8 mouse cellular contexts compared by ENCODE assay signal in genomic region chr9:90113151-90113550, GRCm38 (mm10). TPM values are rescaled to one million over a fixed set of nuclear protein-coding genes. Genes with fewer than 3 reads are reported as not detected.
DNase-seq lines count a peak whose midpoint lies in the region; ATAC-seq and TF ChIP-seq lines count a peak whose summit lies in the region.

No protein-coding gene starts in this region.

- peaks cover 12% of the 10 kb centered on the region; the same call in 1 of the 2 replicates for H3K4me1 ChIP-seq in kidney, postnatal 0 days (replicated peaks; ENCODE audit: insufficient read depth, low read length)
- H3K4me1 ChIP-seq in brown adipose tissue, adult 24 weeks (ENCODE audit: control insufficient read depth, insufficient read depth, insufficient read length, low read length): 0 out of 2 replicates have a peak, but pooled peaks cover 3% of the 10 kb centered on the region
- peaks cover 48% of the 10 kb centered on the region for H3K4me1 ChIP-seq in hindbrain, embryonic 15.5 days (replicated peaks)
- H3K4me1 ChIP-seq in midbrain, embryonic 10.5 days: peaks cover 23% of the 10 kb centered on the region

- TF ChIP-seq CTCF in kidney, postnatal 0 days (IDR thresholded peaks at IDR 0.05; ENCODE audit: low read depth): no peak

- 0 out of 2 replicates have a peak, but pooled peaks cover 13% of the 10 kb centered on the region for H3K36me3 ChIP-seq in kidney, postnatal 0 days (ENCODE audit: insufficient read depth, low read length)
- H3K36me3 ChIP-seq in hindbrain, embryonic 15.5 days: 0 out of 2 replicates have a peak, but pooled peaks cover 8% of the 10 kb centered on the region
- peaks cover 19% of the 10 kb centered on the region for H3K36me3 ChIP-seq in midbrain, embryonic 10.5 days

- 1% methylated on average over 13 of the region's 13 CpGs for WGBS in kidney, postnatal 0 days
- WGBS in hindbrain, embryonic 15.5 days: 2% methylated on average over 13 of the region's 13 CpGs
- 4% methylated on average over 13 of the region's 13 CpGs for WGBS in midbrain, embryonic 10.5 days

- DNase-seq in kidney, postnatal 0 days (ENCODE audit: low spot score): peak; percentile 33
- DNase-seq in kidney, adult 18-20 months: no peak
- no peak for DNase-seq in midbrain, embryonic 10.5 days (ENCODE audit: low spot score)
- no peak for DNase-seq in cerebellum, adult 9-11 months
- no peak for DNase-seq in layer of hippocampus, postnatal 36 days
- DNase-seq in kidney, adult 11 months: no peak

- no peak for ATAC-seq in kidney, postnatal 0 days (replicated peaks; ENCODE audit: low FRiP score, low read depth)
- no peak for ATAC-seq in hindbrain, embryonic 15.5 days (ENCODE audit: low FRiP score, low read depth)

- H3K9ac ChIP-seq in kidney, postnatal 0 days (ENCODE audit: low read depth, low read length): peak overlapping the region; percentile 99
- H3K9ac ChIP-seq in hindbrain, embryonic 15.5 days: peak overlapping the region; percentile 89

- H3K4me3 ChIP-seq in kidney, postnatal 0 days (replicated peaks; ENCODE audit: low read depth, low read length): peak overlapping the region; percentile 89
- peak overlapping the region; percentile 93 for H3K4me3 ChIP-seq in brown adipose tissue, adult 24 weeks (ENCODE audit: insufficient read depth, low read depth, low read length)
- peak overlapping the region; percentile 76 for H3K4me3 ChIP-seq in hindbrain, embryonic 15.5 days
- H3K4me3 ChIP-seq in midbrain, embryonic 10.5 days: peak overlapping the region; percentile 71

- H3K27me3 ChIP-seq in kidney, postnatal 0 days (ENCODE audit: insufficient read depth, low read length): no peaks in the 10 kb centered on the region
- no peaks in the 10 kb centered on the region for H3K27me3 ChIP-seq in hindbrain, embryonic 15.5 days
- H3K27me3 ChIP-seq in midbrain, embryonic 10.5 days (ENCODE audit: low read depth, poor library complexity, severe bottlenecking): no peaks in the 10 kb centered on the region

- peak overlapping the region; percentile 99 for H3K27ac ChIP-seq in kidney, postnatal 0 days
- H3K27ac ChIP-seq in brown adipose tissue, adult 24 weeks (replicated peaks; ENCODE audit: low read depth, low read length): peak overlapping the region; percentile 3; the same call in 1 of the 2 replicates
- peak overlapping the region; percentile 99 for H3K27ac ChIP-seq in hindbrain, embryonic 15.5 days (replicated peaks)
- peak overlapping the region; percentile 98 for H3K27ac ChIP-seq in midbrain, embryonic 10.5 days (replicated peaks)

- peak overlapping the region; percentile 83 for H3K4me2 ChIP-seq in kidney, postnatal 0 days (ENCODE audit: low read length)
- peak overlapping the region; percentile 82 for H3K4me2 ChIP-seq in hindbrain, embryonic 15.5 days

- no peaks in the 10 kb centered on the region for H3K9me3 ChIP-seq in kidney, postnatal 0 days (replicated peaks; ENCODE audit: low read length)
- no peaks in the 10 kb centered on the region for H3K9me3 ChIP-seq in hindbrain, embryonic 15.5 days
- H3K9me3 ChIP-seq in midbrain, embryonic 10.5 days (replicated peaks): no peaks in the 10 kb centered on the region

RNA-seq across cellular contexts. Expression of gene Morf4l1, which starts 1.4 kb away (rescaled TPM):
- polyA plus RNA-seq in kidney, postnatal 0 days (2015; fragmentation: Nextera tagmentation; extraction: Ambion mirVana): 412 and 452 TPM in 2 replicates
- polyA plus RNA-seq in brown adipose tissue, adult 24 weeks (2012; ENCODE audit: insufficient read depth, insufficient read length, missing spikeins): 242 and 410 TPM in 2 replicates
- polyA plus RNA-seq in hindbrain, embryonic 15.5 days (2015; fragmentation: Nextera tagmentation; extraction: Ambion mirVana): 505 and 550 TPM in 2 replicates
- 603 and 629 TPM in 2 replicates for polyA plus RNA-seq in midbrain, embryonic 10.5 days (2016; fragmentation: Nextera tagmentation; extraction: Ambion mirVana)
- total RNA-seq in layer of hippocampus, postnatal 36 days (2021): 100 to 1,000 TPM; 422 to 449 TPM

RNA-seq across cellular contexts. Expression of gene Adamts7, which starts 49.7 kb away (rescaled TPM):
- polyA plus RNA-seq in kidney, postnatal 0 days (2015; fragmentation: Nextera tagmentation; extraction: Ambion mirVana): 11.6 and 12.8 TPM in 2 replicates
- polyA plus RNA-seq in brown adipose tissue, adult 24 weeks (2012; ENCODE audit: insufficient read depth, insufficient read length, missing spikeins): 0.40 and 0.79 TPM in 2 replicates
- 7.9 and 9.0 TPM in 2 replicates for polyA plus RNA-seq in hindbrain, embryonic 15.5 days (2015; fragmentation: Nextera tagmentation; extraction: Ambion mirVana)
- polyA plus RNA-seq in midbrain, embryonic 10.5 days (2016; fragmentation: Nextera tagmentation; extraction: Ambion mirVana): 16.7 and 21.0 TPM in 2 replicates
- under 1 TPM; 0.20 to 0.80 TPM for total RNA-seq in layer of hippocampus, postnatal 36 days (2021)

RNA-seq across cellular contexts. Expression of gene Ctsh, which starts 59.2 kb away (rescaled TPM):
- polyA plus RNA-seq in kidney, postnatal 0 days (2015; fragmentation: Nextera tagmentation; extraction: Ambion mirVana): 292 and 305 TPM in 2 replicates
- polyA plus RNA-seq in brown adipose tissue, adult 24 weeks (2012; ENCODE audit: insufficient read depth, insufficient read length, missing spikeins): 22.4 and 24.0 TPM in 2 replicates
- 27.3 and 31.1 TPM in 2 replicates for polyA plus RNA-seq in hindbrain, embryonic 15.5 days (2015; fragmentation: Nextera tagmentation; extraction: Ambion mirVana)
- polyA plus RNA-seq in midbrain, embryonic 10.5 days (2016; fragmentation: Nextera tagmentation; extraction: Ambion mirVana): 7.0 and 8.0 TPM in 2 replicates
- total RNA-seq in layer of hippocampus, postnatal 36 days (2021): 10 to 100 TPM; 11.5 to 13.8 TPM

Comparison
In these comparisons a context has a peak if more than half of its experiments do, and no peak if none do; other contexts are left out.
1. H3K27ac ChIP-seq: peak in every context shown above with its lines; median percentile 99 in kidney, postnatal 0 days; 99 in hindbrain, embryonic 15.5 days; 98 in midbrain, embryonic 10.5 days; 3 in brown adipose tissue, adult 24 weeks.